Mouse (Mus musculus) heart, embryonic 11.5 days (tissue): ENCODE data around the gene Zcchc24. TPM values are rescaled to one million over a fixed set of nuclear protein-coding genes. Genes with fewer than 3 reads are reported as not detected.

Experiments
- ATAC-seq: fragments of 200-750 bp; cut with Nextera tagmentation; replicated peaks from 2 replicates; pipeline ENCODE4 v1.8.0; 2017; ENCODE audit warnings: moderate library complexity; ENCODE audit not compliant: insufficient number of reproducible peaks, low FRiP score, low TSS enrichment
- H3K27ac ChIP-seq: fragments of 300-500 bp; sonication (generic); 2 replicates; pipeline ENCODE4 v1.5.1; 2014; ENCODE audit warnings: mild to moderate bottlenecking, low read depth, low read length
- H3K27me3 ChIP-seq: fragments of 300-500 bp; sonication (generic); 2 replicates; pipeline ENCODE4 v1.6.1; 2014; ENCODE audit warnings: mild to moderate bottlenecking, low read length, mixed read lengths; ENCODE audit not compliant: control insufficient read depth, insufficient read depth
- H3K36me3 ChIP-seq: fragments of 300-500 bp; sonication (generic); 2 replicates; pipeline ENCODE4 v1.6.1; 2014; ENCODE audit warnings: mild to moderate bottlenecking, low read length, moderate library complexity, mixed read lengths; ENCODE audit not compliant: control insufficient read depth, insufficient read depth
- H3K4me1 ChIP-seq: fragments of 300-500 bp; sonication (generic); 2 replicates; pipeline ENCODE4 v1.6.1; 2014; ENCODE audit warnings: low read length; ENCODE audit not compliant: control insufficient read depth, insufficient read depth
- H3K4me2 ChIP-seq: fragments of 300-500 bp; sonication (generic); 2 replicates; pipeline ENCODE4 v1.6.1; 2014; ENCODE audit warnings: mild to moderate bottlenecking, moderate library complexity
- H3K4me3 ChIP-seq: fragments of 300-500 bp; sonication (generic); 2 replicates; pipeline ENCODE4 v1.5.1; 2014; ENCODE audit warnings: low read depth, low read length
- H3K9ac ChIP-seq: fragments of 300-500 bp; sonication (generic); 2 replicates; pipeline ENCODE4 v1.6.1; 2014; ENCODE audit warnings: mild to moderate bottlenecking, low read depth, low read length, moderate library complexity
- H3K9me3 ChIP-seq: fragments of 300-500 bp; sonication (generic); replicated peaks from 2 replicates; pipeline ENCODE4 v1.6.1; 2016; ENCODE audit warnings: low read length; ENCODE audit not compliant: control insufficient read depth
- WGBS: fragments of 180-500 bp; shearing (Covaris S2); extraction: QIAGEN DNeasy Blood & Tissue Kit; methylation state at CpG from one replicate; pipeline ENCODE4 v1.1.7; 2014; ENCODE audit not compliant: insufficient replicate concordance; 5-methylcytosine and 5-hydroxymethylcytosine counted together
- polyA plus RNA-seq: library from polyadenylated mRNA; unstranded; fragments of >200 nt; fragmentation: Nextera tagmentation; extraction: Ambion mirVana; gene quantifications from 2 replicates; pipeline ENCODE4 v1.2.1, GENCODE M21; 2014

Gene Zcchc24
- polyA plus RNA-seq, 1 experiment from 2014 or later = 22.6 TPM

DNA sequence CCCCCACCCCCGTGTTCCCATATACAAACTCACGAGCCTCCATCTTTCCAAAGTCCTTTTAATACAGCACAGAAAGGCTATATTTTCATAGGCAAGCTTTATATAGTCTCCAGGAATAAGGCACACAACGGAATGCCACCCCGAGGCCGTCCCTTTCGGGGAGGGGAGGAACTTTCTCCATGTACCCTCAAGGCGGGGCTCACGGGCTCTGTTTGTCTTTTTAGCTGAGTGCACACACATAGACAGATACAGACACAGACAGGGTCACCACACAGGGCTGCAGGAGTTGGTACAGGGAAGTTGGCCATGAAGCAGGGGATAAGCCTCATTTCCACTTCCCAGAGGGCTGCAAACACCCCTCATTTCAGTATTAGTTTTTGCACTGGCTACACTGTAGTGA is 57.2 kb downstream of the Zcchc24 start:
- Histone ChIP-seq H3K4me1 (peaks cover 48% of the 10 kb centered on the region), H3K27me3 (no peaks in the 10 kb centered on the region), H3K36me3 (no peaks in the 10 kb centered on the region), H3K27ac (peak overlapping the region; percentile 77), H3K9me3 (no peaks in the 10 kb centered on the region), H3K4me2 (no peak overlapping the region), H3K9ac (no peak overlapping the region), H3K4me3 (no peak overlapping the region)
- WGBS = 54% methylated on average over 8 of the region's 8 CpGs
- ATAC-seq = no peak

GRCm38 (mm10) chr14:25711177-25711576 is 57.7 kb downstream of the Zcchc24 start:
- peak; percentile 52 for ATAC-seq
- Histone ChIP-seq H3K36me3 (no peaks in the 10 kb centered on the region), H3K27me3 (no peaks in the 10 kb centered on the region), H3K9ac (0 out of 2 replicates have a peak overlapping the region, but pooled peaks have one; percentile 1), H3K4me2 (no peak overlapping the region), H3K4me3 (no peak overlapping the region), H3K27ac (peak overlapping the region; percentile 77), H3K4me1 (peaks cover 48% of the 10 kb centered on the region), H3K9me3 (no peaks in the 10 kb centered on the region)
- whole genome bisulfite sequencing = 18% methylated on average over 7 of the region's 7 CpGs

DNA sequence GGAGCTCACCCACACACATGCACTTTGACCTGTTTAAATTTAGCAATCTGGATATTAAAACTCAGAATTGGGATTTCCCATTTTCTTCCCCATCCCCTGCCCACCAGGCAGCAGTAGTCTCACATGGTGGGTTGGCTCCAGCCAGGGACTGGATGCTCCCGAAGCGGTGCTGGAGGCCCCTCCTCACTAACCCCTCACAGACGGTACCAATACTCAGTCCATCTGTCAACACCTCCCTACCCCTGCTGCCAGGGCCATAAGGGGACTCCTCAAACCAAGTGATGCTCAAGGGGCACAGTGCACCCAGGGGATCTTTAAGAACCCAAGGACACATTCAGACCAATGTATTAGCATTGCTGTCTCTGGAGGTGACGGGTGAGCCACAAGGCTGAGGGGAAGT is 58.2 kb downstream of the Zcchc24 start:
- 0 out of 2 replicates have a peak, but pooled peaks have one; percentile 39 for ATAC-seq
- Histone ChIP-seq H3K27ac (peak overlapping the region; percentile 77), H3K36me3 (no peaks in the 10 kb centered on the region), H3K4me1 (peaks cover 48% of the 10 kb centered on the region), H3K9me3 (no peaks in the 10 kb centered on the region), H3K9ac (no peak overlapping the region), H3K4me3 (no peak overlapping the region), H3K4me2 (no peak overlapping the region), H3K27me3 (no peaks in the 10 kb centered on the region)
- WGBS = 34% methylated on average over 4 of the region's 4 CpGs

- H3K4me1 ChIP-seq = peaks cover 48% of the 10 kb centered on the region
- WGBS = 13% methylated on average over 4 of the region's 4 CpGs
Measured at GRCm38 (mm10) chr14:25710073-25710472, 58.8 kb downstream of the Zcchc24 start.

GRCm38 (mm10) chr14:25708917-25709316 is 59.9 kb downstream of the Zcchc24 start:
- 100% methylated on average over 1 of the region's 2 CpGs for WGBS
- peak overlapping the region; percentile 63 for H3K9ac ChIP-seq
- H3K9me3 ChIP-seq = no peaks in the 10 kb centered on the region
- peaks cover 47% of the 10 kb centered on the region for H3K4me1 ChIP-seq
- ATAC-seq = no peak
- H3K4me2 ChIP-seq = no peak overlapping the region
- no peaks in the 10 kb centered on the region for H3K36me3 ChIP-seq
- no peak overlapping the region for H3K4me3 ChIP-seq
- H3K27me3 ChIP-seq = no peaks in the 10 kb centered on the region
- H3K27ac ChIP-seq = peak overlapping the region; percentile 41

More at GRCm38 (mm10) chr14:25710073-25710472, 58.8 kb downstream of the Zcchc24 start:
- H3K36me3 ChIP-seq = no peaks in the 10 kb centered on the region
- ATAC-seq = peak; percentile 36; the same call in 1 of the 2 replicates
- no peak overlapping the region for H3K4me2 ChIP-seq
- peak overlapping the region; percentile 77 for H3K27ac ChIP-seq
- H3K9me3 ChIP-seq = no peaks in the 10 kb centered on the region
- 0 out of 2 replicates have a peak overlapping the region, but pooled peaks have one; percentile 17 for H3K9ac ChIP-seq
- H3K27me3 ChIP-seq = no peaks in the 10 kb centered on the region
- H3K4me3 ChIP-seq = no peak overlapping the region

GRCm38 (mm10) chr14:25708451-25708850 is 60.4 kb downstream of the Zcchc24 start:
- H3K27me3 ChIP-seq = no peaks in the 10 kb centered on the region
- no peak overlapping the region for H3K4me3 ChIP-seq
- H3K9ac ChIP-seq = peak overlapping the region; percentile 63
- peaks cover 45% of the 10 kb centered on the region for H3K4me1 ChIP-seq
- H3K27ac ChIP-seq = peak overlapping the region; percentile 41
- H3K9me3 ChIP-seq = no peaks in the 10 kb centered on the region
- 52% methylated on average over 4 of the region's 4 CpGs for WGBS
- ATAC-seq = no peak
- H3K36me3 ChIP-seq = no peaks in the 10 kb centered on the region
- H3K4me2 ChIP-seq = no peak overlapping the region

DNA sequence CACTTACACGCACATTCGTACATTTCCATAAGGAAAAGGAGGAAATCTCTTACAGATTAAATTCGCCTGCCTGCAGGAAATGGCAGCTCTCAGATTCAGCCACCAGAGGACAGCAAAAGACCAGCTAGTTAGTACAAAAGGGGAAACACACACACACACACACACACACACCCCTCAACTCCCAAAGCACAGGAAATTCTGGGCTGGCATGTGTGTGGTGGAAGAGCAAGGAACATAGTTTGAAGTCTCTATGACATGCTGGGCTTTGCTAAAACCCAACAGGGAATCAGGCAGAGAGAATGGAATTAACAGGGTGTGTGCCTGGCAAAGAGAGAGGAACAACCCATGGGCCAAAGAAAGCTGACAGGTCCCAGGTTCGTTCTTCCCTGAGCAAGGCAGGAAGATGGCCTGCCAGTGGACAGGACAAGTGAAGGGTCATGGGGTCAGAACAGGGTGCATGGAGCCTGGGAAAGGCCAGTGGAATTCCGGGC is 61.1 kb downstream of the Zcchc24 start:
- no peak for ATAC-seq
- no peaks in the 10 kb centered on the region for H3K36me3 ChIP-seq
- H3K4me3 ChIP-seq = no peak overlapping the region
- 0 out of 2 replicates have a peak overlapping the region, but pooled peaks have one; percentile 10 for H3K27ac ChIP-seq
- H3K27me3 ChIP-seq = no peaks in the 10 kb centered on the region
- 46% methylated on average over 5 of the region's 5 CpGs for WGBS
- H3K9me3 ChIP-seq = no peaks in the 10 kb centered on the region
- H3K4me1 ChIP-seq = peaks cover 45% of the 10 kb centered on the region
- 0 out of 2 replicates have a peak overlapping the region, but pooled peaks have one; percentile 18 for H3K9ac ChIP-seq
- H3K4me2 ChIP-seq = no peak overlapping the region

- ATAC-seq = peak; percentile 29; the same call in 1 of the 2 replicates
- Histone ChIP-seq H3K9me3 (no peaks in the 10 kb centered on the region), H3K4me1 (no peaks in the 10 kb centered on the region), H3K36me3 (peaks cover 20% of the 10 kb centered on the region), H3K27me3 (no peaks in the 10 kb centered on the region), H3K27ac (no peak overlapping the region), H3K4me3 (no peak overlapping the region), H3K4me2 (no peak overlapping the region), H3K9ac (no peak overlapping the region)
Measured at GRCm38 (mm10) chr14:25701986-25702385, 66.9 kb downstream of the Zcchc24 start.

- 63% methylated on average over 2 of the region's 2 CpGs for WGBS
- no peak overlapping the region for H3K9ac ChIP-seq
Measured at GRCm38 (mm10) chr14:25696356-25696755, 72.5 kb downstream of the Zcchc24 start.

More at GRCm38 (mm10) chr14:25696356-25696755, 72.5 kb downstream of the Zcchc24 start:
- no peaks in the 10 kb centered on the region for H3K27me3 ChIP-seq
- H3K4me2 ChIP-seq = no peak overlapping the region
- ATAC-seq = no peak
- no peak overlapping the region for H3K4me3 ChIP-seq
- H3K9me3 ChIP-seq = no peaks in the 10 kb centered on the region
- H3K4me1 ChIP-seq = peaks cover 13% of the 10 kb centered on the region
- H3K36me3 ChIP-seq = peaks cover 22% of the 10 kb centered on the region
- no peak overlapping the region for H3K27ac ChIP-seq
